In genomic region chr9:63248095-63248787, GRCm38 (mm10) we compare ENCODE assay signal across 24 mouse cellular contexts.
"Had no signal": no experiment of that assay in that cellular context is flagged by ENCODE, and none has a peak within 500 bp of the region (broad histone marks: within the 10 kb centered on the region; RNA-seq: fewer than 3 reads in every experiment).

No protein-coding gene starts in this region.

- H3K4me1 ChIP-seq: heart, embryonic 10.5 days; heart, embryonic 12.5 days; limb, embryonic 12.5 days had no signal

- H3K36me3 ChIP-seq: hindbrain, embryonic 15.5 days had no signal

- DNase-seq: gastrocnemius, postnatal 14 days; gastrocnemius, postnatal 36 days; heart, adult 18-20 months; heart, postnatal 14 days; heart, postnatal 36 days; kidney, adult 11 months; kidney, adult 2 months; kidney, adult 9 months; kidney, postnatal 14 days; kidney, postnatal 36 days; liver had no signal

- H3K27me3 ChIP-seq: heart, embryonic 12.5 days; hindbrain, embryonic 13.5 days; hindbrain, embryonic 15.5 days; kidney, embryonic 15.5 days; limb, embryonic 12.5 days had no signal

- ATAC-seq: hindbrain, postnatal 0 days; intestine, embryonic 16.5 days had no signal

- H3K4me3 ChIP-seq: heart, embryonic 10.5 days; heart, embryonic 12.5 days; hindbrain, embryonic 13.5 days; hindbrain, embryonic 15.5 days; kidney, embryonic 15.5 days; layer of hippocampus, adult 2 months; left cerebral cortex, adult 2 months; limb, embryonic 10.5 days; limb, embryonic 12.5 days had no signal

- H3K9ac ChIP-seq: heart, embryonic 12.5 days; hindbrain, embryonic 13.5 days; hindbrain, embryonic 15.5 days; kidney, embryonic 15.5 days; limb, embryonic 12.5 days had no signal

- H3K27ac ChIP-seq: heart, embryonic 10.5 days; hindbrain, embryonic 13.5 days; hindbrain, embryonic 15.5 days; hindbrain, postnatal 0 days; kidney, embryonic 15.5 days; kidney, postnatal 0 days; layer of hippocampus, adult 2 months; left cerebral cortex, adult 2 months; limb, embryonic 10.5 days; limb, embryonic 12.5 days had no signal

- H3K9me3 ChIP-seq: heart, embryonic 10.5 days; heart, embryonic 12.5 days; hindbrain, embryonic 13.5 days; hindbrain, embryonic 15.5 days; kidney, embryonic 15.5 days; limb, embryonic 10.5 days; limb, embryonic 12.5 days had no signal

- H3K4me2 ChIP-seq: heart, embryonic 12.5 days; hindbrain, embryonic 13.5 days; hindbrain, embryonic 15.5 days; kidney, embryonic 15.5 days; limb, embryonic 12.5 days; liver, embryonic 11.5 days had no signal
